Mouse (Mus musculus) forebrain, embryonic 13.5 days (tissue): ENCODE results near the gene Taf1c. TPM values are rescaled to one million over a fixed set of nuclear protein-coding genes. Genes with fewer than 3 reads are reported as not detected.

Source experiments
- polyA plus RNA-seq: library from polyadenylated mRNA; unstranded; fragments of >200 nt; fragmentation: Nextera tagmentation; extraction: Ambion mirVana; gene quantifications from 2 replicates; pipeline ENCODE4 v1.2.1, GENCODE M21; 2015

Gene Taf1c
- polyA plus RNA-seq, 1 experiment from 2014 or later: 15.2 TPM

Other genes starting within 250 kb of the Taf1c start
- gene Mlycd, start 210.3 kb downstream of the Taf1c start, polyA plus RNA-seq: 11.0 and 11.1 TPM in 2 replicates
- 0.14 and 0.37 TPM in 2 replicates for gene Osgin1, start 171.1 kb downstream of the Taf1c start, polyA plus RNA-seq
- gene Necab2, start 158.5 kb downstream of the Taf1c start, polyA plus RNA-seq: 13.3 and 15.3 TPM in 2 replicates
- gene Slc38a8, start 103.5 kb downstream of the Taf1c start, polyA plus RNA-seq: not detected in 2 replicates
- gene Mbtps1, start 46.5 kb downstream of the Taf1c start, polyA plus RNA-seq: 67.2 and 70.5 TPM in 2 replicates
- gene Hsdl1, start 30.0 kb downstream of the Taf1c start, polyA plus RNA-seq: 109 and 130 TPM in 2 replicates
- gene Dnaaf1, start 30.0 kb downstream of the Taf1c start, polyA plus RNA-seq: 0.19 and 0.62 TPM in 2 replicates
- gene Adad2, start 7.5 kb upstream of the Taf1c start, polyA plus RNA-seq: not detected in 2 replicates
- 0.17 TPM in 1 of 2 replicates, not detected in the other for gene Kcng4, start 30.5 kb upstream of the Taf1c start, polyA plus RNA-seq
- gene Wfdc1, start 61.1 kb upstream of the Taf1c start, polyA plus RNA-seq: 0.76 and 1.7 TPM in 2 replicates
- gene Atp2c2, start 94.8 kb upstream of the Taf1c start, polyA plus RNA-seq: not detected in 2 replicates
- gene Tldc1, start 173.2 kb upstream of the Taf1c start, polyA plus RNA-seq: 11.6 and 14.4 TPM in 2 replicates
- gene Cotl1, start 235.3 kb upstream of the Taf1c start, polyA plus RNA-seq: 92.3 and 99.6 TPM in 2 replicates